Mouse (Mus musculus) left cerebral cortex, postnatal 36 days (tissue): ENCODE measurements around the gene Gm11032. TPM values are rescaled to one million over a fixed set of nuclear protein-coding genes. Genes with fewer than 3 reads are reported as not detected.

Experiments
- total RNA-seq, 2 experiments: library from RNA; stranded (reverse); gene quantifications; 2 replicates each; pipeline ENCODE4 v1.2.3; 2021

Gene Gm11032
- total RNA-seq, 2 experiments from 2014 or later: not detected

Other genes with a start within 250 kb of the Gm11032 start
- gene Hormad2, start 179.0 kb upstream of the Gm11032 start, total RNA-seq: not detected
- 10 to 100 TPM; 69.0 to 73.5 TPM for gene Mtmr3, start 25.2 kb upstream of the Gm11032 start, total RNA-seq
- 10 to 100 TPM; 15.1 to 21.6 TPM for gene Ascc2, start 17.7 kb downstream of the Gm11032 start, total RNA-seq
- gene Uqcr10, start 84.3 kb downstream of the Gm11032 start, total RNA-seq: 100 to 1,000 TPM; 360 to 388 TPM
- 10 to 100 TPM; 31.8 to 32.9 TPM for gene Zmat5, start 84.6 kb downstream of the Gm11032 start, total RNA-seq
- gene Cabp7, start 126.7 kb downstream of the Gm11032 start, total RNA-seq: 10 to 100 TPM; 16.4 to 22.0 TPM
- 10 to 100 TPM; 73.3 to 75.0 TPM for gene Nf2, start 229.5 kb downstream of the Gm11032 start, total RNA-seq